Mouse (Mus musculus) liver, embryonic 14.5 days (tissue): ENCODE results near the gene Nupr1l.

Experiments
- CTCF ChIP-seq: IDR thresholded peaks from 2 replicates; pipeline ENCODE4 v1.5.1; 2016; ENCODE audit warnings: antibody characterized with exemption, low read depth, control low read depth
- EP300 ChIP-seq: IDR thresholded peaks from 2 replicates; pipeline ENCODE4 v1.6.1; 2016; ENCODE audit warnings: antibody characterized with exemption, low read depth

DNA sequence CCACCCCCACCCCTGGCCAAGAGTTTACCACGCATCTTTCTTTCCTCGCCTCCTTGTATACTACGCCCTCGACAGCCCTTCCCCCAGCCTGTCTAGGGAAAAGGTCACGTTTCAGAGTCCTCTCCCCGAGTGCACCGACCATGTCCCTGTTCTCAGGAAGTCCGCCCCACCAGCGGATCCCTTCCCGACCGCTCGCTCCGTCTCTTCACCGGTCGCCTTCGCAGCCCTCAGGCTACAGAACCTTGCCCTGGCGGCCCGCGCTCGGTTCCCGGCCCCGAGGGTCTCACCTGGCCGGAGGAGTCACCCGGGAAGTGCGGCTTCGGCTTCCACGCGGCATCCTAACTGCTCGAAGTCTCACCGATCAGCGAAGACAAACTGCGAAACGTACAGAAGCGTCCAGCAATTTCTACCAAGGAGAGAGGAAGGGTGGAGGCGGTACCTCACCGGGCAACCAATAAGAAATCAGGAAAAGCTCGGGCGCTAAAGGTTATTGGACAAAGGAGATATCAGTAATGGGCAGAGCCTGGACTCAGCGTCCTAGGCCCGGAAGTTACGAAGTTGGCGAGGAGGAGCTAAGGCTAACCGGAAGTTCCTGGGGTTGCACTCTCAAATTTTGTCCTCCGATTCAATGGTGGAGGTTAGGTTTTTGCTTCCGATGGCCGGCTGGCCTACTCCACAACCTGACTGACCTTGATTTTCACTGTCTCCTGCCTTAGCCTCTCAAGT lies 21.3 kb upstream of the Nupr1l start, which contains the start of gene Chchd2:
- TF ChIP-seq EP300 (peak; percentile 49), CTCF (no peak)
